Mouse (Mus musculus) cerebellum, postnatal 4 days (tissue): Measurements from ENCODE around the gene Cog2.

Experiments
- DNase-seq, 2 experiments: peaks; one replicate each; pipeline ENCODE4 v3.0.0; 2022; ENCODE audit warnings: low spot score in 2 of 2, mixed read lengths in 1 of 2

Cog2 gene

DNA sequence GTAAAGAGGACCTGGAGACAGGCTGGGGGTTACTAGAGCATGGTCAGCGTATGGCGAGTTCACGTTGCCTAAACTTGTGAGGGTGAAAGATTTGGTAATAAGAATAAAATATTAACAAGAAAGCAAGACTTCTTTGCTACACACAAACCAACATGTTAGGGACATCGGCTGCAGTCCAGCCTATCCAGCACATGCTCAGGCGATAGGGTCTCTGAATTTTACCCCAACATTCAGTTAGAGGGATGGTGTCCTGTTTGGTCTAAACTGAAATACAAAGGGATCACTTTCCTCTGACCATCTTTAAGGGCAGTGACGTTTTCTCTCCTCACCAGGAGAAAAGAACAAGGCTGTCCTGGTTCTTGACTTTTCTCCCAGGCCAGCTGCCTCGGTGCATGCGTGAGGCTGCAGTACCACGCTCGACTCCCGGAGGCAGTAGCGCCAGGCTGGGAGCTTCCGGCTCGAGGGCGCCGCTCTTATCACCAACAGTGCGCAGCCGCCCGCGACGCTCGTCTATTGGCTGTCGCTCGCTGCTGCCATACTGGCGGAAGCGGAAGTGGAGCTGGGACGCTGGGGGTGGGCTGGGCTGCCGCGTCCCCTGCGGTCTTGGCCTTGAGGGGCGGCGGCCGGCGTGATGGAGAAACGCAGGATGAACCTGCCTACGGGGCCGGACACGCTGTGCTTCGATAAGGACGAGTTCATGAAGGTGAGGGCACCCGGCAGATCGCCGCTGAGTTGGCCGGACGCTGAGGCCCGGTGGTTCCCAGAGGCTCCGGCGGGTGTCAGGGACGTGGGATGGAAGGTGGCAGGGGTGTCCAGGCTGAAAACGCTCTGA is at the start of gene Cog2:
Gene Cog2, plus strand, starts transcription at position 519 of the 832 bp plus-strand sequence.
- peak; percentile 77 to 91 for DNase-seq

DNA sequence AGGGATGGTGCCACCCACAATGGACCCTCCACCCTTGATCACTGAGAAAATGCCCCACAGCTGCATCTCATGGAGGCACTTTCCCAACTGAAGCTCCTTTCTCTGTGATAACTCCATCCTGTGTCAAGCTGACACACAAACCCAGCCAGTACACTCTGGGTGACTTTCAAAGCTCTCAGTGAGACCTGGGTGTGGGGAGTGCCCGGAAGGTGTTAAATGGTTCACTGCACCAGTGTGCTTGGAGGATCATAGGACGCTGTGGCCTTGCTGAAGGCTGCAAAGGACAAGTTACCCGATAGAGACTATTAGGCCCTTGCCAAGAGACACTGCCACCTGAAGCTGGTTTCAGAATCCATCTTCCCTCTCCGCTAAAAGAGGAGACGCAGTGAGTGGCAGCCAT is 44.9 kb upstream of the Cog2 start:
- DNase-seq, result no peak

GRCm38 (mm10) chr8:124476701-124477100 is 43.9 kb upstream of the Cog2 start:
- DNase-seq, result no peak

GRCm38 (mm10) chr8:124479251-124479650 is 41.3 kb upstream of the Cog2 start:
- no peak for DNase-seq

GRCm38 (mm10) chr8:124480321-124480720 is 40.2 kb upstream of the Cog2 start:
- no peak for DNase-seq

GRCm38 (mm10) chr8:124482790-124483189 is 37.8 kb upstream of the Cog2 start:
- DNase-seq, result no peak

DNA sequence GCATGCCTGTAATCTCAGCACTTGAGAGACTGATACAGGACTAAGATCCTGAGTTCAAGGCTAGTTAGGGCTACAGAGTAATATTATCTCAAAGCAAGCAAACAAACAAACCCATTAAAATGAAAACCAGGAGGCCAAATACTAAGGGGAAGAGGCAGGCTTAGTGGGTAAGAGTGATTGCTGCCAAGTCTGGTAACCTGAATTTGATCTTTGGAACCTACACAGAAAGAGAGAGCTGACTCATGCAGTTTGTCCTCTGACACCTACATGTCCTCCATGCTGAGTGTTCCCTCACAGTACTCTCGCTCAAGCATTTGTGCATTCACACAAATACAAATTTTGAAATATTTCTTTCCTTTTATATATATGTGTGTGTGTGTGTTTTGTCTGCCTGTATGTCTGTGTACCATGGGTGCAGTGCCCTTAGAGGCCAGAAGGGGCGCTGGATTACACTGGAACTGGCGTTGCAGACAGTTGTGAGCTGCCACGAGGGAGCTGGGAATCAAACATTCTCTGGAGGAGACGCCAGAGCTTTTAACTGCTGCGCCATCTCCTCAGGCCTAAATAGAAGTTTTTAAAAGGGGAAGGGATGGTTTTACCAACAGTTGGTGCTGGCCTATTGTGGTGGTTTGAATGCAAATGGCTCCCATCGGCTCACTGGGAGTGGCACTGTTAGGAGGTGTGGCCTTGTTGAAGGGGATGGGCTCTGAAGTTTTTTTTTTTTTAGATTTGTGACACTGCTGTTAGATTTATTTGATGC is 37.0 kb upstream of the Cog2 start:
- DNase-seq, result no peak

DNA sequence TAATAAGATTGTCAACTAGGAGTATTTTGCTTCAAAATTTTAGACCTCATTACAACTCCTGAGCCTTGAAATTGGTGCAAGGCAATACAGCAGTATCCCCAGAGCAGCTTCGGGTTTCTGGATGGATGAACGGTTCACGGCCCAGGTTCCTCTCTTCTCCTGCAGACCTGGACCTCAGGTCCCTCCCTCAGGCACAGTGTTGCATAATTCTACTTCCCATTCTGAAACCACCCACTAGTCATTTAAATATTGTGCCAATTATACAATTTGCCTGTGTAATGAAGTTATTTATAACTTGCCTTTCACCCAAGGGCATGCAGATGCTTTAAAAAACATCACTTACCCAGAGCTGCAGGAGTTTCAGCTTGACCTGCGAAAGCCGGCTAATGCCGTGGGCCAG is 31.3 kb upstream of the Cog2 start:
- no peak for DNase-seq

GRCm38 (mm10) chr8:124489786-124490185 is 30.8 kb upstream of the Cog2 start:
- DNase-seq, result no peak

DNA sequence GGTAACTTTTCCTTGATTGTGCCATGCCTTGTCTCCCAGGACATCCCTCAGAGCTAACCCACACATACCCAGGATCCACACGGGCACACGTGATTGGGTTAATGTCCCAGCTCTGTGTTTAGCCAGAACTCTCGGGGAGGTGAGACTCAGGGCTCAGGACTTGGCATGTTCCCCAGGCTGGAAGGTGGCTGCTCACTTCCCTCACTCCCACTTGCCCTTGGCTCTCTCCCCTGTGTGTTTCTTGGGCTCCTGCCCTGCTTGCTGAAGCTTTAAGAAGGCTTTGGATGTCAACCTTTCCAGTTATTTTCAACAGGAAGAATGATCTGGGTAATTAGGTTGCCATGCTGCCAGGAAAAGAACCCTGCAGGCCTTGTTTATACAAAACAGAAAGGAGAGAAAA is 26.2 kb upstream of the Cog2 start:
- DNase-seq, result peak in 1 of 2 experiments; percentile 63

DNA sequence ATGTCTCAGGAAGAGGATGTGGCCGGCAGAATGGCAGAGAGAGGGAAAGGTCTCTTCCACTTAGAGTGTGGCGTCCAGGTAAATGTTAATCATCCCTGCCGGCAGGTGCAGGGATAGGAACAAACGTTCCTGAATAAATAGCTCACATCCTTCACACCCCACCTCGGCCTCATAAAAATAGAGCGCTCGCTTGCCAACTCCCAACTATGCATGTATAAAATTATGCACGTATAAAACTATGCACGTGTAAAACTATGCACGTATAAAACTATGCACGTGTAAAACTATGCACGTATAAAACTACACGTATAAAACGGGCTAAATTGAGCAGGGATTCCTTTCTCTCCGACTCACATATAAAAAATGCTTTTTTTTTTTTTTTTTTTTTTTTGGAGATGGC is 25.6 kb upstream of the Cog2 start:
- no peak for DNase-seq

- DNase-seq, result peak in 1 of 2 experiments; percentile 47
Measured at GRCm38 (mm10) chr8:124495676-124496075, 24.9 kb upstream of the Cog2 start.

DNA sequence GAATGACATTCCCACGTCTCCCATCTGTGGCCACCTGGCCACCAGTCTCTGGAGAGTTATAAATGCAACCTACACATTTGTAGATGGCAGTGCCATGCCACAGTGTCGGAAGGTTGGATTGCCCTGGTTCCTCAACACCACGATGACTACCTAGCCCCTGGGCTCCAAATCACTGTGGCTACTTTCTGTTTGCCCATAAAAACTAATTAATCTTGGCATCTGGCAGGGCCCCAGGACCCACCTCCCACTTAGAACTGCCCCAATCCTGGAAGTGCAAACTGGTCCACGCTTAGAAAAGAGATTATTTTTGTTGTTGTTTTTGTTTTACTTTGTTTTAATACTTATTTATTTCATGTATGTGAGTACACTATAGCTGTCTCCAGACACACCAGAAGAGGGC is 24.3 kb upstream of the Cog2 start:
- DNase-seq, result no peak

- no peak for DNase-seq
Measured at GRCm38 (mm10) chr8:124496871-124497270, 23.7 kb upstream of the Cog2 start.

DNA sequence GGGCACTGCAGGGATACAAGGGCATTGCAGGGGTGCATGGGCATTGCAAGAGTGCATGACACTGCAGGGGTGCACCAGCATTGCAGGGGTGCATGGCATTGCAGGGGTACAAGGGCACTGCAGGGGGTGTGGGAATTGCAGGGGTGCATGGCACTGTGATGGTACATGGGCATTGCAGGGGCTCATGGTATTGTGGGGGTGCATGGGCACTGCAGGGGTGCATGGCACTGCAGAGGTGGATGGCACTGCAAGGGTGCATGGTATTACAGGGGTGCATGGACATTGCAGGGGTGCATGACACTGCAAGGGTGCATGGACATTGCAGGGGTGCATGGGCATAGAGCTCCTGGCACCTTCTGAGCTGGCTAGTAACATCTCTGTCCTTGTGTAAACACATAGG is 22.2 kb upstream of the Cog2 start:
- DNase-seq, result no peak

- DNase-seq, result no peak
Measured at GRCm38 (mm10) chr8:124499236-124499937, 21.2 kb upstream of the Cog2 start.

DNA sequence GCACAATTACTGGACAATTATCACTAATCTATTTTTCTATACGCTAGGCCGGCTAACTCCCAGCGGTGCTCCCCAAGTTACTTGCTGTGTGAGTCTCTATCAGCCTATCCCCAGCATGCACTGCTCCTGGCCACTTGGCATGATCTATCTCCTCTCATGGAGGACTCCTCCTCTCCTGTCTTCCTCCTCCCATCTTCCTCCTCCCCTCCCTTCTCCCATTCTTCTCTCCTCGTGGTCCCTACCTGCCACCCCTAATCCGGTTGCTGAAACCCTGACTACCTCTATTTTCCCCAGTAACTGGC is 20.7 kb upstream of the Cog2 start:
- DNase-seq, result no peak

DNA sequence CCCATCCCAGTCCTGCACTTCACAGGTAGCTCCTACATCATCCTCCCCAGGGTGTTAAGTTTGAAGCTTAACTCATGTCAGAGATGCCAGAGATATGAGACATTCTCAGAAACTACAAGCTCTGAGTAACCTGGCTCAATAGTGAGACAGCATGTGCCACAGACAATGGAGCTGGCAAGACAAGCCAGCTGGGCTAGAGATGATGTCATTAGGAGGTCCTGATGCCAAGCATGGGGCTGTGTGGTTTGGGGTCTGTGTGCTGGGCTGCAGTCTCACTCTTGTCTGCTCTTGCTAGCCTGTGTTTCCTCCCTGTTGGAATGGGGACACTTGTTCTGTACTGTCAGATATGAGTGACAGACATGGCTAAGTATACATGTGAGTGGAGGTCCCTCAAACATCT is 14.9 kb upstream of the Cog2 start:
- peak in 1 of 2 experiments; percentile 25 for DNase-seq

DNA sequence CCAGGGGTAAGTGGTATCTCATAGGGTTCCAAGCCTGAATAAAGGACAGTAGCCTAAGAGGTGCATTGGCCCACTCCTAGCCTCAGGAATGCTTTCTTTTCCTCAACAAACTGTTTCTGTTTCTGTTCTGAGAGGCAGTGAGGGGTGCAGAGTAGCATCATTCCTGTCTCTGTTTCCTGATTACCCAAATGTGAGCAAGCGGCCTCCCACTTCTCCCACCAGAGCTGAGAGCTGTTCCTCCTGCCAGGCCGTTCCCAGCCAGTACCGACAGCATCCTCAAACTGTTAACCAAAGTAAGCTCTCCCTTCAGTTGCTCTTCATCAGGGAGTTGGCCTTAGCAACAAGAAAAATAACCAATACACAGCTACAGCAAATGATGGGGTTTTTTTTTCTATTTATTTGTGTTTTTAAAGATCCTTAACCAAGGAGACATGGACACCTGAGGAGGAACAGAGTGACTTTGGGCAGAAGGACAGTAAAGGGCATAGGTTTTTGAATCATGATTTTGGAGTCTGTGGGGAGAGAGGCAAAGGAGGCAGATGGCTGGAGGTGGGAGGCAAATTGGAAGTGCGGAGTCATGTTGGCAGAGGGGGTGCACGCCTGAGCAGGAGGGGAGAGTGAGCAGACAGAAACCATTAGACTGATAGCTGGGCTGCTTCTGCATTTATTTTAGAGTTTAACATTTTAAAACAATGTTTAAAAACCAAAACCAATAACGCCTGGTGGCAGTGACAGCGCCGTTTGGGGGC is 12.8 kb upstream of the Cog2 start:
- no peak for DNase-seq

DNA sequence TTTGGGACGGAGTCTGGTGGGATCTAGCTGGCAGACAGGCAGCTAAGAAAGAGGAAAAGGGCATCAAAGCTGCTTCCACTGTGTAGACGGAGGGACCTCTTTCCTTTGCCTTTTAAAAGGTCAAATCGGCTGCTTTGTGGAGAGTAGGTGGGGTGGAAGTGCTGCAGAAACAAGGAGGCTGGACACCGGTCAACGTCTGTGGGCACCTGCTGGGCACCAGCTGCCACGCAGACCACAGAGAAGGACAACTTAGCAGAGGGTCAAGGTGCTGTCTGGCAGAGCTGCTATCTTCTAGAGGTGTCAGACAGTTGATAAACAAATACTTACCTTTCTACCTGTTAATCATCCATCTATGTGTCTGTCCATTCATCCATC is 12.3 kb upstream of the Cog2 start:
- peak in 1 of 2 experiments; percentile 30 for DNase-seq

- DNase-seq, result no peak
Measured at GRCm38 (mm10) chr8:124509156-124509555, 11.4 kb upstream of the Cog2 start.

GRCm38 (mm10) chr8:124516039-124516438 is 4.5 kb upstream of the Cog2 start:
- DNase-seq, result no peak
